Mouse (Mus musculus): ENCODE data around the gene Fhit.

The Fhit gene

GRCm38 (mm10) chr14:9695217-9695690 is 1466.6 kb downstream of the Fhit start:
- DNase-seq (ENCODE audit: low spot score in 2 of 2): no peak

- DNase-seq (ENCODE audit: low spot score in 2 of 2): no peak
Observed at GRCm38 (mm10) chr14:9688664-9689257, 1473.1 kb downstream of the Fhit start.

GRCm38 (mm10) chr14:9684362-9684761 is 1477.5 kb downstream of the Fhit start:
- DNase-seq (ENCODE audit: low spot score in 2 of 2): no peak

GRCm38 (mm10) chr14:9672728-9673127 is 1489.1 kb downstream of the Fhit start:
- no peak for DNase-seq (ENCODE audit: low spot score in 2 of 2)

GRCm38 (mm10) chr14:9671776-9672175 is 1490.1 kb downstream of the Fhit start:
- no peak for DNase-seq (ENCODE audit: low spot score in 2 of 2)

GRCm38 (mm10) chr14:9669766-9670165 is 1492.1 kb downstream of the Fhit start:
- DNase-seq (ENCODE audit: low spot score in 2 of 2): no peak

- DNase-seq (ENCODE audit: low spot score in 2 of 2): no peak
Observed at GRCm38 (mm10) chr14:9658445-9658844, 1503.4 kb downstream of the Fhit start.

GRCm38 (mm10) chr14:9651417-9651816 is 1510.4 kb downstream of the Fhit start:
- no peak for DNase-seq (ENCODE audit: low spot score in 2 of 2)

GRCm38 (mm10) chr14:9648416-9648815 is 1513.4 kb downstream of the Fhit start:
- no peak for DNase-seq (ENCODE audit: low spot score in 2 of 2)

GRCm38 (mm10) chr14:9646233-9646632 is 1515.6 kb downstream of the Fhit start:
- DNase-seq (ENCODE audit: low spot score in 2 of 2): no peak

GRCm38 (mm10) chr14:9644216-9645166 is 1517.3 kb downstream of the Fhit start:
- DNase-seq (ENCODE audit: low spot score in 2 of 2): no peak

- no peak for DNase-seq (ENCODE audit: low spot score in 2 of 2)
Observed at GRCm38 (mm10) chr14:9643700-9644099, 1518.1 kb downstream of the Fhit start.

GRCm38 (mm10) chr14:9642628-9643027 is 1519.2 kb downstream of the Fhit start:
- no peak for DNase-seq (ENCODE audit: low spot score in 2 of 2)

GRCm38 (mm10) chr14:9642068-9642467 is 1519.8 kb downstream of the Fhit start:
- DNase-seq (ENCODE audit: low spot score in 2 of 2): no peak

- no peak for DNase-seq (ENCODE audit: low spot score in 2 of 2)
Observed at GRCm38 (mm10) chr14:9634247-9634991, 1527.4 kb downstream of the Fhit start.

GRCm38 (mm10) chr14:9632537-9632936 is 1529.3 kb downstream of the Fhit start:
- DNase-seq (ENCODE audit: low spot score in 2 of 2): no peak

GRCm38 (mm10) chr14:9623219-9624043 is 1538.4 kb downstream of the Fhit start:
- no peak for DNase-seq (ENCODE audit: low spot score in 2 of 2)

GRCm38 (mm10) chr14:9620902-9621540 is 1540.8 kb downstream of the Fhit start:
- DNase-seq (ENCODE audit: low spot score in 2 of 2): no peak

- DNase-seq (ENCODE audit: low spot score in 2 of 2): no peak
Observed at GRCm38 (mm10) chr14:9619840-9620239, 1542.0 kb downstream of the Fhit start.

- no peak for DNase-seq (ENCODE audit: low spot score in 2 of 2)
Observed at GRCm38 (mm10) chr14:9613126-9613525, 1548.7 kb downstream of the Fhit start.

- DNase-seq (ENCODE audit: low spot score in 2 of 2): no peak
Observed at GRCm38 (mm10) chr14:9609120-9609519, 1552.7 kb downstream of the Fhit start.

All from spleen, postnatal 36 days (tissue).